Mouse (Mus musculus) cerebellum, adult 2 months (tissue): ENCODE data around the gene Nub1.

Experiments
- CTCF ChIP-seq: fragments of 200-500 bp; IDR thresholded peaks from 2 replicates; pipeline ENCODE4 v1.5.1; 2011; ENCODE audit warnings: low read depth, mild to moderate bottlenecking, control low read depth, low read length, moderate library complexity, borderline replicate concordance; ENCODE audit not compliant: insufficient read depth
- POLR2A ChIP-seq: fragments of 200-500 bp; IDR thresholded peaks from 2 replicates; pipeline ENCODE4 v1.6.1; 2011; ENCODE audit warnings: low read length, control low read depth, borderline replicate concordance; ENCODE audit not compliant: insufficient read depth

DNA sequence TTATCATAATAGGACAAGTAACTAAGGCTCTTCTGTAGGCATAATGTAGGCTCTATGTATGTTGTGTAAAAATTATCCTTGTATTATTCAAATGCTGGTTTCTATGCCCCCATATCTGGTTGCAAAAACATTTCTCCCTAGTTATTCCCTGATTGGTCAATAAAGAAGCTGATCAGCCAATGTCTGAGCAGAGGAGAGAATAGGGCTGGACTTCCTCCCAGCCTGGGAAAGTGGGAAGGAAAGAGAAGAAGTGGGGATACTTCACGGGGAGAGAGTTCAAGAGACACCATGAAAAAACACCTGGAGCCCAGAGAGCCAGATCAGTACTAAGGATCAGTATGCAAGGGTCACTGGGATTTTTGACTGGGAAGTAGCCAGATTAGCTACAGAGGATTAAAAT, 3.9 kb upstream of the Nub1 start:
- TF ChIP-seq CTCF (no peak), POLR2A (no peak)
